Comparison of ENCODE assay signal across 21 mouse cellular contexts in genomic region chr2:164007987-164008545, GRCm38 (mm10). TPM values are rescaled to one million over a fixed set of nuclear protein-coding genes. Genes with fewer than 3 reads are reported as not detected.
DNase-seq lines count a peak whose midpoint lies in the region; ATAC-seq and TF ChIP-seq lines count a peak whose summit lies in the region.
"Had no signal": no experiment of that assay in that cellular context is flagged by ENCODE, and none has a peak within 500 bp of the region (broad histone marks: within the 10 kb centered on the region; RNA-seq: fewer than 3 reads in every experiment).

No protein-coding gene starts in this region.

- no peak overlapping the region for H3K9ac ChIP-seq in liver, adult 2 months (ENCODE audit: low read depth, low read length)
- H3K9ac ChIP-seq in liver, embryonic 11.5 days (ENCODE audit: low read depth, low read length): no peak overlapping the region
- no peak overlapping the region for H3K9ac ChIP-seq in forebrain, embryonic 16.5 days (replicated peaks; ENCODE audit: low read depth, low read length)
- H3K9ac ChIP-seq in stomach, postnatal 0 days (ENCODE audit: low read length): no peak overlapping the region
- H3K9ac ChIP-seq: hindbrain, embryonic 15.5 days; kidney, embryonic 15.5 days; limb, embryonic 12.5 days; midbrain, embryonic 13.5 days had no signal

- TF ChIP-seq EP300 in stomach, postnatal 0 days (optimal IDR thresholded peaks at IDR 0.05): no peak

- no peak overlapping the region for H3K4me2 ChIP-seq in liver, embryonic 11.5 days
- no peak overlapping the region for H3K4me2 ChIP-seq in forebrain, embryonic 16.5 days (ENCODE audit: low read length)
- H3K4me2 ChIP-seq in stomach, postnatal 0 days (replicated peaks; ENCODE audit: low read depth): no peak overlapping the region
- H3K4me2 ChIP-seq: heart, embryonic 11.5 days; hindbrain, embryonic 15.5 days; kidney, embryonic 15.5 days; limb, embryonic 12.5 days; midbrain, embryonic 13.5 days had no signal

- WGBS in liver, adult 2 months: 76% methylated on average over 2 of the region's 2 CpGs
- 79% methylated on average over 2 of the region's 2 CpGs for WGBS in liver, embryonic 11.5 days
- WGBS in forebrain, embryonic 16.5 days: 34% methylated on average over 2 of the region's 2 CpGs
- WGBS in stomach, postnatal 0 days: 64% methylated on average over 2 of the region's 2 CpGs

- H3K36me3 ChIP-seq in liver, adult 2 months (ENCODE audit: control insufficient read depth, insufficient read depth, low read length): peaks cover 12% of the 10 kb centered on the region
- H3K36me3 ChIP-seq in liver, embryonic 11.5 days (ENCODE audit: control insufficient read depth, insufficient read depth, low read length): peaks cover 16% of the 10 kb centered on the region
- H3K36me3 ChIP-seq in forebrain, embryonic 16.5 days (ENCODE audit: control insufficient read depth, insufficient read depth): no peaks in the 10 kb centered on the region
- H3K36me3 ChIP-seq in stomach, postnatal 0 days (ENCODE audit: control insufficient read depth, insufficient read depth, low read length): peaks cover 4% of the 10 kb centered on the region; the same call in 1 of the 2 replicates

- H3K4me3 ChIP-seq in gastrocnemius, adult 2 months: no peak overlapping the region
- H3K4me3 ChIP-seq in liver, adult 2 months (ENCODE audit: insufficient read depth, low read depth, low read length): no peak overlapping the region
- H3K4me3 ChIP-seq in liver, embryonic 11.5 days (ENCODE audit: low read depth, low read length): no peak overlapping the region
- no peak overlapping the region for H3K4me3 ChIP-seq in forebrain, embryonic 16.5 days (replicated peaks; ENCODE audit: low read length)
- H3K4me3 ChIP-seq in stomach, postnatal 0 days (ENCODE audit: low read depth, low read length): no peak overlapping the region
- H3K4me3 ChIP-seq: embryonic facial prominence, embryonic 10.5 days; hindbrain, embryonic 15.5 days; kidney, embryonic 15.5 days; limb, embryonic 12.5 days; midbrain, embryonic 13.5 days had no signal

- peaks cover 34% of the 10 kb centered on the region; the same call in 1 of the 2 replicates for H3K79me2 ChIP-seq in liver, adult 2 months (ENCODE audit: control insufficient read depth, insufficient read depth, low read length)

- no peak for ATAC-seq in liver, embryonic 11.5 days (replicated peaks; ENCODE audit: low FRiP score)
- ATAC-seq in forebrain, embryonic 16.5 days: peak; percentile 71
- no peak for ATAC-seq in stomach, postnatal 0 days (ENCODE audit: low FRiP score, low TSS enrichment)
- ATAC-seq: midbrain, embryonic 13.5 days had no signal

- H3K4me1 ChIP-seq in liver, adult 2 months (ENCODE audit: control insufficient read depth, insufficient read depth, low read length): peaks cover 13% of the 10 kb centered on the region
- peaks cover 17% of the 10 kb centered on the region for H3K4me1 ChIP-seq in liver, embryonic 11.5 days (replicated peaks; ENCODE audit: control insufficient read depth, insufficient read depth, low read length)
- H3K4me1 ChIP-seq in forebrain, embryonic 16.5 days (replicated peaks; ENCODE audit: control insufficient read depth, insufficient read depth, low read length): peaks cover 21% of the 10 kb centered on the region
- H3K4me1 ChIP-seq in stomach, postnatal 0 days (replicated peaks; ENCODE audit: control insufficient read depth, insufficient read depth): 0 out of 2 replicates have a peak, but pooled peaks cover 2% of the 10 kb centered on the region

- intact Hi-C loops in gastrocnemius, adult 2 months (cut with DNase I): no loop called here

- H3K9me3 ChIP-seq in liver, embryonic 11.5 days (ENCODE audit: control insufficient read depth, low read length): no peaks in the 10 kb centered on the region
- H3K9me3 ChIP-seq in forebrain, embryonic 16.5 days (ENCODE audit: control insufficient read depth, low read length): no peaks in the 10 kb centered on the region
- no peaks in the 10 kb centered on the region for H3K9me3 ChIP-seq in stomach, postnatal 0 days (ENCODE audit: control insufficient read depth, low read length)
- H3K9me3 ChIP-seq: embryonic facial prominence, embryonic 10.5 days; hindbrain, embryonic 15.5 days; kidney, embryonic 15.5 days; limb, embryonic 12.5 days; midbrain, embryonic 13.5 days had no signal

- DNase-seq in gastrocnemius, adult 2 months: no peak
- no peak for DNase-seq in gastrocnemius, postnatal 4 days (ENCODE audit: low spot score in 2 of 2)
- no peak for DNase-seq in liver, adult 2 months (ENCODE audit: extremely low read depth, low read depth, low spot score)
- DNase-seq in liver, embryonic 11.5 days (ENCODE audit: low spot score): no peak
- peak; percentile 59 for DNase-seq in brain, adult 2 months (ENCODE audit: low read depth, low spot score)
- no peak for DNase-seq in stomach, postnatal 0 days (ENCODE audit: low spot score)
- DNase-seq in testis, postnatal 10 days (ENCODE audit: low spot score): no peak
- DNase-seq: adrenal gland, adult 8-10 months; B cell, adult 2 months; cerebellum, adult 9-10 months; kidney, postnatal 36 days; layer of hippocampus, postnatal 36 days; lung, postnatal 10 days had no signal

- peak overlapping the region; percentile 2; the same call in 1 of the 2 replicates for H3K27ac ChIP-seq in gastrocnemius, adult 2 months
- peak overlapping the region; percentile 27; the same call in 1 of the 2 replicates for H3K27ac ChIP-seq in liver, adult 2 months (replicated peaks; ENCODE audit: insufficient read depth, low read depth, low read length)
- H3K27ac ChIP-seq in liver, embryonic 11.5 days (ENCODE audit: low read depth, low read length): no peak overlapping the region
- peak overlapping the region; percentile 88 for H3K27ac ChIP-seq in forebrain, embryonic 16.5 days (ENCODE audit: low read length)
- H3K27ac ChIP-seq in stomach, postnatal 0 days (replicated peaks): no peak overlapping the region
- H3K27ac ChIP-seq: embryonic facial prominence, embryonic 10.5 days; hindbrain, embryonic 15.5 days; kidney, embryonic 15.5 days; limb, embryonic 12.5 days; midbrain, embryonic 13.5 days had no signal

- TF ChIP-seq CTCF in gastrocnemius, adult 2 months (IDR thresholded peaks at IDR 0.05): no peak
- no peak for TF ChIP-seq CTCF in liver, adult 2 months (IDR thresholded peaks at IDR 0.05; ENCODE audit: low read depth, low read length)
- TF ChIP-seq CTCF in stomach, postnatal 0 days (IDR thresholded peaks at IDR 0.05; ENCODE audit: low read depth): no peak

- no peaks in the 10 kb centered on the region for H3K27me3 ChIP-seq in liver, adult 2 months (ENCODE audit: control insufficient read depth, insufficient read depth, low read length)
- H3K27me3 ChIP-seq in liver, embryonic 11.5 days (replicated peaks; ENCODE audit: control insufficient read depth, insufficient read depth, low read length): no peaks in the 10 kb centered on the region
- no peaks in the 10 kb centered on the region for H3K27me3 ChIP-seq in forebrain, embryonic 16.5 days (replicated peaks; ENCODE audit: control insufficient read depth, insufficient read depth, low read length)
- no peaks in the 10 kb centered on the region for H3K27me3 ChIP-seq in stomach, postnatal 0 days (ENCODE audit: control insufficient read depth, insufficient read depth, low read length)
- H3K27me3 ChIP-seq: hindbrain, embryonic 15.5 days; kidney, embryonic 15.5 days; limb, embryonic 12.5 days; midbrain, embryonic 13.5 days had no signal

- TF ChIP-seq POLR2A in liver, adult 2 months (IDR thresholded peaks at IDR 0.05; ENCODE audit: extremely low read depth, insufficient read depth, low read length): no peak

RNA-seq across cellular contexts. Expression of gene Ywhab, which starts 13.3 kb away (rescaled TPM):
- total RNA-seq in gastrocnemius, adult 2 months (2021): 10 to 100 TPM; 34.7 to 44.4 TPM
- 100 to 1,000 TPM; 129 to 132 TPM for total RNA-seq in gastrocnemius, postnatal 4 days (2021)
- 36.3 and 42.6 TPM in 2 replicates for total RNA-seq in liver, adult 2 months (2014; rRNA removed)
- polyA plus RNA-seq in liver, adult 2 months (2012; rRNA removed): 16.9 and 17.2 TPM in 2 replicates
- polyA plus RNA-seq in liver, embryonic 11.5 days (2014; fragmentation: Nextera tagmentation; extraction: Ambion mirVana): 228 and 233 TPM in 2 replicates
- 453 and 463 TPM in 2 replicates for polyA plus RNA-seq in forebrain, embryonic 16.5 days (2015; fragmentation: Nextera tagmentation; extraction: Ambion mirVana)
- polyA plus RNA-seq in stomach, postnatal 0 days (2015; fragmentation: Nextera tagmentation; extraction: Ambion mirVana): 186 and 189 TPM in 2 replicates

RNA-seq across cellular contexts. Expression of gene Pabpc1l, which starts 17.2 kb away (rescaled TPM):
- not detected for total RNA-seq in gastrocnemius, adult 2 months (2021)
- 1 to 10 TPM; 3.8 to 4.8 TPM for total RNA-seq in gastrocnemius, postnatal 4 days (2021)
- under 0.01 TPM in 1 of 2 replicates, not detected in the other for total RNA-seq in liver, adult 2 months (2014; rRNA removed)
- not detected in 2 replicates for polyA plus RNA-seq in liver, adult 2 months (2012; rRNA removed)
- polyA plus RNA-seq in liver, embryonic 11.5 days (2014; fragmentation: Nextera tagmentation; extraction: Ambion mirVana): 0.78 and 1.2 TPM in 2 replicates
- 2.3 and 3.7 TPM in 2 replicates for polyA plus RNA-seq in forebrain, embryonic 16.5 days (2015; fragmentation: Nextera tagmentation; extraction: Ambion mirVana)
- polyA plus RNA-seq in stomach, postnatal 0 days (2015; fragmentation: Nextera tagmentation; extraction: Ambion mirVana): 0.67 and 0.85 TPM in 2 replicates
- total RNA-seq: monocyte, adult 5-6 weeks had no signal

Comparison
In these comparisons a context has a peak if more than half of its experiments do, and no peak if none do; other contexts are left out.
1. H3K27ac ChIP-seq: peak in gastrocnemius, adult 2 months (single experiment), liver, adult 2 months (single experiment) and forebrain, embryonic 16.5 days (single experiment); none in liver, embryonic 11.5 days (single experiment) and stomach, postnatal 0 days (single experiment).
2. RNA of gene Ywhab, which starts 13.3 kb away (polyA plus RNA-seq): 453 to 463 TPM in forebrain, embryonic 16.5 days, 228 to 233 TPM in liver, embryonic 11.5 days and 186 to 189 TPM in stomach, postnatal 0 days; 16.9 to 17.2 TPM in liver, adult 2 months; every median in the first group is over 10 times any median in the second.